Mouse (Mus musculus): ENCODE results near the gene Ajm1. TPM values are rescaled to one million over a fixed set of nuclear protein-coding genes. Genes with fewer than 3 reads are reported as not detected.

The Ajm1 gene
- polyA plus RNA-seq, 1 experiment from 2014 or later, result 2.2 TPM

- Histone ChIP-seq H3K4me2 (ENCODE audit: low read length) (peak overlapping the region; percentile 73), H3K9ac (ENCODE audit: low read length) (peak overlapping the region; percentile 58; the same call in 1 of the 2 replicates), H3K9me3 (replicated peaks; ENCODE audit: control insufficient read depth, low read length) (no peaks in the 10 kb centered on the region), H3K36me3 (ENCODE audit: control insufficient read depth, insufficient read depth, low read length) (peaks cover 26% of the 10 kb centered on the region), H3K27ac (ENCODE audit: low read depth, low read length) (no peak overlapping the region), H3K4me1 (ENCODE audit: control insufficient read depth, insufficient read depth, low read length) (peaks cover 13% of the 10 kb centered on the region), H3K27me3 (replicated peaks; ENCODE audit: control insufficient read depth, insufficient read depth, low read length) (peaks cover 52% of the 10 kb centered on the region), H3K4me3 (ENCODE audit: low read depth, low read length) (no peak overlapping the region)
- WGBS, result 48% methylated on average over 6 of the region's 6 CpGs
- DNase-seq (ENCODE audit: low spot score), result no peak
- no peak for ATAC-seq
Observed at GRCm38 (mm10) chr2:25580621-25581101, 896 bp downstream of the Ajm1 start.

GRCm38 (mm10) chr2:25579737-25580460 lies 1.7 kb downstream of the Ajm1 start:
- 7% methylated on average over 26 of the region's 27 CpGs for WGBS
- peak; percentile 61 for DNase-seq (ENCODE audit: low spot score)
- 0 out of 2 replicates have a peak overlapping the region, but pooled peaks have one; percentile 6 for H3K4me3 ChIP-seq (ENCODE audit: low read depth, low read length)
- no peak for ATAC-seq
- peaks cover 52% of the 10 kb centered on the region for H3K27me3 ChIP-seq (replicated peaks; ENCODE audit: control insufficient read depth, insufficient read depth, low read length)
- no peak overlapping the region for H3K27ac ChIP-seq (ENCODE audit: low read depth, low read length)
- H3K4me1 ChIP-seq (ENCODE audit: control insufficient read depth, insufficient read depth, low read length), result peaks cover 16% of the 10 kb centered on the region
- H3K9ac ChIP-seq (ENCODE audit: low read length), result no peak overlapping the region
- peaks cover 18% of the 10 kb centered on the region for H3K36me3 ChIP-seq (ENCODE audit: control insufficient read depth, insufficient read depth, low read length)
- no peaks in the 10 kb centered on the region for H3K9me3 ChIP-seq (replicated peaks; ENCODE audit: control insufficient read depth, low read length)
- H3K4me2 ChIP-seq (ENCODE audit: low read length), result peak overlapping the region; percentile 14; the same call in 1 of the 2 replicates

- peaks cover 52% of the 10 kb centered on the region for H3K27me3 ChIP-seq (replicated peaks; ENCODE audit: control insufficient read depth, insufficient read depth, low read length)
- H3K4me1 ChIP-seq (ENCODE audit: control insufficient read depth, insufficient read depth, low read length), result peaks cover 17% of the 10 kb centered on the region
- H3K9ac ChIP-seq (ENCODE audit: low read length), result no peak overlapping the region
- peaks cover 10% of the 10 kb centered on the region for H3K36me3 ChIP-seq (ENCODE audit: control insufficient read depth, insufficient read depth, low read length)
- ATAC-seq, result no peak
- no peak overlapping the region for H3K27ac ChIP-seq (ENCODE audit: low read depth, low read length)
- H3K4me2 ChIP-seq (ENCODE audit: low read length), result peak overlapping the region; percentile 14; the same call in 1 of the 2 replicates
- WGBS, result 5% methylated on average over 75 of the region's 77 CpGs
- peak overlapping the region; percentile 16; the same call in 1 of the 2 replicates for H3K4me3 ChIP-seq (ENCODE audit: low read depth, low read length)
- H3K9me3 ChIP-seq (replicated peaks; ENCODE audit: control insufficient read depth, low read length), result no peaks in the 10 kb centered on the region
- no peak for DNase-seq (ENCODE audit: low spot score)
Observed at GRCm38 (mm10) chr2:25578796-25579736, 2.5 kb downstream of the Ajm1 start.

- no peak for ATAC-seq
Observed at GRCm38 (mm10) chr2:25577951-25578795, 3.4 kb downstream of the Ajm1 start.

GRCm38 (mm10) chr2:25576965-25577891 lies 4.3 kb downstream of the Ajm1 start:
- H3K9ac ChIP-seq (ENCODE audit: low read length), result peak overlapping the region; percentile 32; the same call in 1 of the 2 replicates
- peak overlapping the region; percentile 36 for H3K4me2 ChIP-seq (ENCODE audit: low read length)
- ATAC-seq (no peak), DNase-seq (ENCODE audit: low spot score) (peak; percentile 25)
- H3K4me3 ChIP-seq (ENCODE audit: low read depth, low read length), result peak overlapping the region; percentile 16
- peaks cover 19% of the 10 kb centered on the region for H3K4me1 ChIP-seq (ENCODE audit: control insufficient read depth, insufficient read depth, low read length)
- no peak overlapping the region for H3K27ac ChIP-seq (ENCODE audit: low read depth, low read length)
- peaks cover 52% of the 10 kb centered on the region for H3K27me3 ChIP-seq (replicated peaks; ENCODE audit: control insufficient read depth, insufficient read depth, low read length)
- 0 out of 2 replicates have a peak, but pooled peaks cover 2% of the 10 kb centered on the region for H3K36me3 ChIP-seq (ENCODE audit: control insufficient read depth, insufficient read depth, low read length)
- WGBS, result 15% methylated on average over 92 of the region's 92 CpGs
- no peaks in the 10 kb centered on the region for H3K9me3 ChIP-seq (replicated peaks; ENCODE audit: control insufficient read depth, low read length)

More at GRCm38 (mm10) chr2:25577951-25578795, 3.4 kb downstream of the Ajm1 start:
- Histone ChIP-seq H3K4me3 (ENCODE audit: low read depth, low read length) (peak overlapping the region; percentile 16), H3K4me1 (ENCODE audit: control insufficient read depth, insufficient read depth, low read length) (peaks cover 23% of the 10 kb centered on the region), H3K27me3 (replicated peaks; ENCODE audit: control insufficient read depth, insufficient read depth, low read length) (peaks cover 52% of the 10 kb centered on the region), H3K27ac (ENCODE audit: low read depth, low read length) (no peak overlapping the region), H3K36me3 (ENCODE audit: control insufficient read depth, insufficient read depth, low read length) (peaks cover 2% of the 10 kb centered on the region; the same call in 1 of the 2 replicates), H3K9me3 (replicated peaks; ENCODE audit: control insufficient read depth, low read length) (no peaks in the 10 kb centered on the region), H3K4me2 (ENCODE audit: low read length) (peak overlapping the region; percentile 36), H3K9ac (ENCODE audit: low read length) (peak overlapping the region; percentile 32; the same call in 1 of the 2 replicates)
- 5% methylated on average over 75 of the region's 75 CpGs for WGBS
- no peak for DNase-seq (ENCODE audit: low spot score)

GRCm38 (mm10) chr2:25576028-25576850 lies 5.3 kb downstream of the Ajm1 start:
- no peak for ATAC-seq
- Histone ChIP-seq H3K4me1 (ENCODE audit: control insufficient read depth, insufficient read depth, low read length) (peaks cover 18% of the 10 kb centered on the region), H3K4me3 (ENCODE audit: low read depth, low read length) (0 out of 2 replicates have a peak overlapping the region, but pooled peaks have one; percentile 51), H3K9ac (ENCODE audit: low read length) (no peak overlapping the region), H3K4me2 (ENCODE audit: low read length) (peak overlapping the region; percentile 81), H3K36me3 (ENCODE audit: control insufficient read depth, insufficient read depth, low read length) (peaks cover 2% of the 10 kb centered on the region; the same call in 1 of the 2 replicates), H3K9me3 (replicated peaks; ENCODE audit: control insufficient read depth, low read length) (no peaks in the 10 kb centered on the region), H3K27me3 (replicated peaks; ENCODE audit: control insufficient read depth, insufficient read depth, low read length) (peaks cover 52% of the 10 kb centered on the region), H3K27ac (ENCODE audit: low read depth, low read length) (no peak overlapping the region)
- DNase-seq (ENCODE audit: low spot score), result no peak
- WGBS, result 78% methylated on average over 16 of the region's 16 CpGs
